Mouse (Mus musculus): ENCODE data around the gene Slc25a12.

- TF ChIP-seq CTCF (IDR thresholded peaks at IDR 0.05; ENCODE audit: borderline replicate concordance, extremely low read depth, insufficient read depth, insufficient read length) (no peak), POLR2A (IDR thresholded peaks at IDR 0.05; ENCODE audit: borderline replicate concordance, extremely low read depth, insufficient read depth, insufficient read length, poor library complexity, severe bottlenecking) (no peak)
Measured at GRCm38 (mm10) chr2:71353306-71354054, 14.1 kb downstream of the Slc25a12 start.
